Mouse (Mus musculus): ENCODE measurements at regions not wholly inside any gene's neighbourhood (a gene's known extent, or its start where the extent isn't known, plus 50 kb on each side); places are given as distances from the start of the nearest gene placed in this dataset.
A peak's percentile ranks its signal among the peaks of the same experiment; 100 is the strongest.
"Not testable (repeated sequence)": the region's sequence is repeated elsewhere in the genome, so short reads cannot be mapped to it uniquely, and the experiment has no call there.

GRCm38 (mm10) chr14:59075845-59076745 lies 66.6 kb downstream of the 1700129C05Rik start:
- no peak for DNase-seq

DNA sequence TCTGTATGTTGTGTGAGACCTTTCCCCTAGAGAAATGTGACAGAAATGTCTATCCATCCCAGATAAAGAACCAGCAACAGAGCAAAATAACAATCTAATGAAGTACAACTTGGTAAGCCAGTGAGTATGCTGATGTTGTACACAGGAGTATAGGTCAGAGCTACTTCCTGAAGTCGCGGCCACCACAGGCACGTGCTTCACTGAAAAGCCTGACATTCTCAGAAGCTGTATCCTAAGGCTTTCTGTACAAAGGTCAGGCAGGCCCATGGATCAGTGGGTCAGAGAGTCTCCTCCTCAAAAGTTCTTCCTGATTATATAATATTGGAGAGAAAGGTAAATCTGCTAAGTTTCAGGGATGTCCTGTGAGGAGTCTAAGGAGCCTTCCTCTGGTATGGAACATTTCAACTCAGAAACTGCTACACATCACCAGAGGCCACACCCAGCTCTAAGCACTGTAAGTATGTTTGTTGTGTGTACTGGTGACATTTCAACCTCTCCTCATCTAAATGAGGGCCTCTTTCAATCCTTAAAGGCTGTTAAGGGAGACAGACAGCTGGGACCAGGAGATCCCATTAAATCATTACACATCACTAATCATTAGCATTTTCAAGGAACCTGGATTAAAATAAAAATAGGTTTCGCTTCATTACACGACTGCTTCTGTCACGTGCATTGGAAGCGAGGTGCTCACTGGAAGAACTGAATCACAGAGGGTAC lies 70.2 kb downstream of the 1700129C05Rik start:
- DNase-seq, result no peak

GRCm38 (mm10) chr14:59070056-59070455 lies 72.6 kb downstream of the 1700129C05Rik start:
- DNase-seq, result no peak

GRCm38 (mm10) chr14:59066456-59067220 lies 76.1 kb downstream of the 1700129C05Rik start:
- DNase-seq, result no peak

DNA sequence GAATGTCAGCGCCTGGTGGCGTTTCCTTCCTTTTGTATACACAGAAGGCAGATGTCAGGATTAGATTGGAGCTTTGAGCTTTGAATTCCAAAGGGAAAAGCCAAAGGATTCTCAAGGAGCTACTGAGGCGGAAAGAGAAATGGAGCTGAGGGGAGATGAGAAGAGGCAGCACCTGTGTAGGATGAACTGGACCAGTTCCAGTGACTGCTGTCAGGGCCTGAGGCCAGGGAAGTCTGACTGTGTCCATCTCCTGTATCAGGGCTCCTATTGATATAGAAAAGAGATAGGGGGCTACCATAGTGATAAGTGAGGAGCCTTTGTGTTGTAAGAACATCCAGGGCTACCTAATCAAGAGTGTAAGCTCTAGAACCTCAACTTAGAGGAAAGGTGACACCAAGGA lies 79.5 kb downstream of the 1700129C05Rik start:
- DNase-seq, result no peak

DNA sequence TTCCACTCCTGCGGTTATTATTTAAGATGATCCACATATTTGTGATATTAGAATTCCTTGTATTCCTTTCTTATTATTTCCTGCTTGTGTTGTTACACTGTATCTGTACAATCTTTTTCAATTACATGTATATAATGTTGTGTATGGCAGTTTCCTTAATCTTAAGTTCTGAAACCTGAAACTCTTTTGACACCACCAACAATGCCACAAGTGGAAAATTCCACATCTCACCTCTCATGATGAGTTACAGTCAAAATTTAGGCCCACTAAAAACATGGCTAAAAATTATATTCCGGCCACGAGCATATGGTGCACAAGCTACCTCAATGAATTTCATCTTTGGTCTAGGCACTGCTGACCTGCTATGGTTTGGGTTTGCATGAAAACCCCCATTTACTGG lies 85.9 kb downstream of the 1700129C05Rik start:
- no peak for DNase-seq

DNA sequence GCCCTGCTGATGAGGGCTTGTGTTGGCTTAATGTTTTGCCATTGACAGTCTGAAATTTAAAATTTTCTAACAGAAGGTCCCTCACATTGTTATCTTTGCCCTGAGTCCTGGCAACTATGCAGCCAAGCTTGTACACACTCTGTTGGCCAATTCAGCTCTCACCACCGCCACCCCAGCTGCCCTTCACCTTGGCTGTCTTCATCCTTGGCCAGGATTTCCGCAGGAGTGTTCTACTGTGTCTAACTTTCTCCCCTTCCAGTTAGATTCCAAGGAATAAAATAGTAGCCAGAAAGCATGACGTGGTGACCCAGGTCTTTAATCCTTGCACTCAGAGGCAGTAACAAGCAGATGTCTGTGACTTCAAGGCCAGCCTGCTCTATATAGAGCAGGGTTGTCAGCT lies 87.4 kb downstream of the 1700129C05Rik start:
- no peak for DNase-seq

DNA sequence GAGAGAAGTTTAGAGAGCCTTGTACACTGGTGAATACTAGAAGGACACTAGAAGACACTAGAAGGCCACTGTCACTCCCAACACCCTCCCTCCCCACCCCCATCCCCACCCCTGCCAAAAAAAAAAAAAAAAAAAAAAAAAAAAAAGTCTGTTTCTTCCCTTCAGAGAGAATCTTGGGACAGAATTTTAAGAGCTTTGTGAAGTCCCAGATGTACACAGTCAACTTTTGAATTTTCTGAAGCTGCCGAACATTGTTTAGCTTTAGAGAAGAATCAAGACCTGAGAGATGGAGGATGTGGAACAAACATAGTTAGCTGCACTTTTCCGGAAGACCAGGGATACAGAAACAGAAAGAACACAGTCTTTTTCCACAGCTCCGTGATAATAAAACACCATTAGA lies 90.3 kb downstream of the 1700129C05Rik start:
- DNase-seq, result no peak

DNA sequence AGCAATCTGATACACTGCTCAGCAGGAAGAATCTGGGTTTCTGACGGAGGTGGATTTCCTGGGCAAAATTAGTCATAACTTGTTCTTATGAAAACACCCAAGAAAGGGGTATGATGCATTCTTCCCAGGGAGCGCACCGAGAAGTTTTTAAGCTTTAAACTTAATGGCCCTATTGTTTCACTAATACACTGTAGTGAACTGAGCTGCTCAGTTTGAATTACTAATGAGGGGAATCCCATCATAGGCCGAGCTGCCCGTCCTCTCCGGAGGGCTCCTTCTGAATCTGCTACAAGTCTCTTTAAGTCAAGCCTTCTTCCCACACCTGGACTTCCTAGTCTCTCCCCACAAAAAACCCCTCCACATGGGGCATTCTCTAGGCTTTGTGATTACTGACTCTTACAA lies 91.2 kb downstream of the 1700129C05Rik start:
- no peak for DNase-seq

DNA sequence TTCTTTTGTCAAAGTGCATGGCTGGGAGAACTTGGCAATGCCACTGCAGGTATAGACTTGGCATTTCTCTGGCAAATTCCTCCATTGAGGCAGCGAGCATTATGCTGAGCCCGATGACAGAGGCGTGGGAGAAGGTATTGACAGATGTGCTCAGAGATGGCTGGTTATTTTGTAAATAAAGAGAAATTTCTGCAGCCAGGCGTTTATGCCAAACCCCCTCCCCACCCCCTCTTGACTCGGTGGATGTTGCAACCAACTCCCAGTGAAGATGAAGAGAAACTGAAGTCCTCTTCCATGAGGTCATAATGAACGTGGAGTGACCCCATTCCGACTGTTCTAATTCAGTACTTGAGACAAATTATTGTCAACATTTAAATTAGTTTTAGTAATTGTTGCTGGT lies 97.0 kb downstream of the 1700129C05Rik start:
- DNase-seq, result peak; percentile 34

DNA sequence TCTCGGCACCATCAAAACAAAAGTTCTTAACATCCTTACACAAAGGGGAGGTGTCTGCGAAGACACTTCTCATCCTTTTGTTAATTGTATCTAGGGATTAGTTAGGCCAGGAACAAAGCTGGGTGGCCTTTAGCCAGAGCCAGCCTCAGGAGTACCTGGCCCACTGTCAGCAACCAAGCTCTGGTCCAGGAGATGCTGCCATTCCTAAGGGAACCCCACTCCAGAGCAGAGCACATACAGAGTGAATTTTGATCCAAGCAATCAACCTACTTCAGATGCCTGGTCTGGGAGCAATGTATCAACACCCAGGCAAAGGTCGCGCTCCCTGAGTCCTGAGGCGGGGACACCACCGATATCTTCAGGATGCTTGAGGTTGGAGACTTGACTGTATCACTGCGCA lies 97.5 kb downstream of the 1700129C05Rik start:
- DNase-seq, result no peak

- no peak for DNase-seq
Observed at GRCm38 (mm10) chr14:59042152-59042551, 100.5 kb downstream of the 1700129C05Rik start.

DNA sequence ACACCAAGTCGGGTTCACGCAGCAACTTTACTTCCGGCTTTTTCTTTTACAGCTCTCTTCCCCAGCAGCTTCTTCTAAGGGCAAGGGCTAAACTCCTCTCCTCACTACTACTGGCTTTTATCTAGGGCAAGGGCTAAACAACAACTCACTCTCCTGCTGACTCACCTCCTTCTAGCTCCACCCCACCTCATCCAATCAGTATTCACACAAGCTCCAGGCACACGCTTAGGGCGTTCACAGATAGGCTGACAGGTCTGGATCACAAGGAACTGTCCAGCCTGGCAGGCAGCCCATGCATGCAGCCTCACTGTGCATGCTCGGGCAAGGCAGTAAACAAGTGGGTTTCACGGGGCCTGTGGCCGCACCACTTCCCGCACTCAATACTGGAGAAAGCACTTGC lies 116.9 kb downstream of the 1700129C05Rik start:
- not testable (repeated sequence) for DNase-seq

GRCm38 (mm10) chr14:59009534-59009933 lies 133.2 kb downstream of the 1700129C05Rik start:
- DNase-seq, result no peak

GRCm38 (mm10) chr14:58999106-58999778 lies 143.5 kb downstream of the 1700129C05Rik start:
- DNase-seq, result peak; percentile 4

DNA sequence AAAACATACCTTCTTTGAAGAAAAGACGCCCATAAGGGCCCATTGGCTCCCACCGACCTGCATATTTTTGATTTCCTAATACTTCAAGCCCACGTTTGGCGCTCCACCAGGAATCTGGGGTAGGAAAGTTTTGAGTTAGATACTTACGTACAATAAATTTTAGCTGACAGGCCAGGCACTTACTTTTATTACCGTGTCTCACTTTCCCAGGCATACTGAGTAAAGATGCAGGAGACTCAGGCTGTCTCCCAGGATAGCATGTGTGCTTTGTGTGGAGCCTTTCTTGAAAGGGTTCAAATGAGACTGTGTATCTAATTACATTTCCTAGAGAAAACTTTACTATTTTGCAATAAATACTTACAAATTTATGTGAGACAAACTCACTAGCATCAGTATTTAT lies 147.7 kb downstream of the 1700129C05Rik start:
- no peak for DNase-seq

DNA sequence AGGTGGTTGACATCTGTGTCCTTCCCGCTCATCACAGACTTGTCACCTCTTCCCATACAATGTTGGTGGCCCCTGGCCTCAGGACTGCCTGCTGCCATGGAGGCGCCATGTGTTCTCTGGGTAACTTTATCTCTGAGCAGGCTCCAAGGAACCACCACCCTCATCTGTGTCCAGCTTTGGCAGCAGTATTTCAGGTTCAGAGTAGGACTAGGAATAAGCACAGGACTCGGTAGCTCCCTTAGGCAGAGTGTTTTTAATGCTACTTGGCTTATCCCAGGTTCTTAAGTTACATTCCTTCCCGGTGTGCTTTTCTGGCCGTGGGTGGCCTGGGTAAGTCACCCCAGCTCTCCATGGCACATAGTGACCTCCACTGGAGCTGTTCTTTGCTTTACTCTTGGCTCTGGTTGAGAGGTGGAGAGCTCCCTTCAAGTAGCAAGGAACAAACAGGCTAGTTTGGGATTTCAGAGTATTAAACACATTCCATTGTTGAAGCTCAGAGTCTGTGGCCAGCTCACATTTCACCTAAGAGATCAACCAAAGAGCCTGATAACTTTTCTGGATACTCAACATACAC lies 153.0 kb downstream of the 1700129C05Rik start:
- DNase-seq, result no peak

DNA sequence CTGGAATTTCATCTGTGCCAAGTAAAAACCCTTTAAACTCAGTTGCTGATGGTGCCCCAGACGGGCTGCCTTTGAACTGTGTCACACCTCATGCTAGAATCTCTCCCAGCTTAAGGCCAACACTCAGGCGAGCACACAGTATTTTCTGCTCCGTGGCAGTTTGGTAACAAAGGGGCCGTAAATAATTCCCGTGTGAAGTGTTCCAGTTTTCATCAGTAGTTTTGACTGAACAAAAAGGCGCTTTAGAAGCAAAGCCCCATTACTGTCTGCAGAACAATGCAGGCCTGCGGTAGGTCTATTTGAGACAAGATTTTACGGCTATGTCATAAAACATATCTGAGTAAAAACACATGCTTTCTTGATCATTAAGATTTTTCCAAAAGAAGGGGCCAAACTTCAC lies 155.0 kb downstream of the 1700129C05Rik start:
- no peak for DNase-seq

GRCm38 (mm10) chr14:58985838-58986237 lies 156.9 kb downstream of the 1700129C05Rik start:
- no peak for DNase-seq

GRCm38 (mm10) chr14:58976791-58977190 lies 165.9 kb downstream of the 1700129C05Rik start:
- DNase-seq, result no peak

DNA sequence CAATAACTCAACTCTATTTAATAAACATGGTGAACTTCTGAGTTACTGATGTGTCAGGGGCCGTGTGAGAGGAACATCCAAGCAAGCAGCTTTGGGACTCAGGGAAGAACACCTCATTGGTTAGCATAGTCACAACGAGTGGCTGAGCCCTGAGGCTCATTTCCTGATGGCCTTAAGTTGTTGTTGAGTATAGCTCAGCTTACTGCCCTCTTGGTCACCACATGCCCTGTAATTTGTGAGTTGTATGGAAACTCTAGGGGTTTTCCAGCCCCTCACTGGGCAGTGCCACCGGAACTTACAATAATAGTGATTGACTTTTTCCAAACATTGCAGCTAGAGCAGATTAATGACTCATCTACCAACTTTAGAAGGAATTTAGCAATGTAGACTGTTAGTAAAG lies 173.4 kb downstream of the 1700129C05Rik start:
- DNase-seq, result no peak

- DNase-seq, result no peak
Observed at GRCm38 (mm10) chr14:58967975-58968374, 174.7 kb downstream of the 1700129C05Rik start.
